Mouse (Mus musculus) forebrain, postnatal 0 days (tissue): ENCODE data around the gene Ell. TPM values are rescaled to one million over a fixed set of nuclear protein-coding genes. Genes with fewer than 3 reads are reported as not detected.

ENCODE experiments used
- ATAC-seq: fragments of 200-750 bp; cut with Nextera tagmentation; 2 replicates; pipeline ENCODE4 v1.8.0; 2017; ENCODE audit warnings: mild to moderate bottlenecking, moderate library complexity
- DNase-seq: peaks from one replicate; pipeline ENCODE4 v3.0.0-alpha.2; 2015
- H3K27ac ChIP-seq: fragments of 300-500 bp; sonication (generic); 2 replicates; pipeline ENCODE4 v1.5.1; 2014; ENCODE audit warnings: low read depth, mild to moderate bottlenecking, antibody characterized with exemption, low read length, moderate library complexity, mixed read lengths
- H3K27me3 ChIP-seq: fragments of 300-500 bp; sonication (generic); 2 replicates; pipeline ENCODE4 v1.6.1; 2014; ENCODE audit warnings: mild to moderate bottlenecking, low read length, mixed read lengths; ENCODE audit not compliant: insufficient read depth
- H3K36me3 ChIP-seq: fragments of 300-500 bp; sonication (generic); 2 replicates; pipeline ENCODE4 v1.6.1; 2014; ENCODE audit warnings: mild to moderate bottlenecking, moderate library complexity; ENCODE audit not compliant: insufficient read depth
- H3K4me1 ChIP-seq: fragments of 300-500 bp; sonication (generic); 2 replicates; pipeline ENCODE4 v1.6.1; 2014; ENCODE audit warnings: antibody characterized with exemption; ENCODE audit not compliant: insufficient read depth
- H3K4me2 ChIP-seq: fragments of 300-500 bp; sonication (generic); 2 replicates; pipeline ENCODE4 v1.6.1; 2014; ENCODE audit warnings: low read depth, mild to moderate bottlenecking, moderate library complexity
- H3K4me3 ChIP-seq: fragments of 300-500 bp; sonication (generic); 2 replicates; pipeline ENCODE4 v1.5.1; 2014; ENCODE audit warnings: low read depth, low read length, mixed read lengths
- H3K9ac ChIP-seq: fragments of 300-500 bp; sonication (generic); 2 replicates; pipeline ENCODE4 v1.6.1; 2014; ENCODE audit warnings: mild to moderate bottlenecking
- H3K9me3 ChIP-seq: fragments of 300-500 bp; sonication (generic); 2 replicates; pipeline ENCODE4 v1.6.1; 2016; ENCODE audit warnings: low read length
- CTCF ChIP-seq: sonication (generic); IDR thresholded peaks from 2 replicates; pipeline ENCODE4 v1.5.1; 2016; ENCODE audit warnings: antibody characterized with exemption, control low read depth, low read depth
- WGBS: fragments of 180-500 bp; shearing (Covaris S2); extraction: QIAGEN DNeasy Blood & Tissue Kit; methylation state at CpG from one replicate; pipeline ENCODE4 v1.1.7; 2014; 5-methylcytosine and 5-hydroxymethylcytosine counted together
- polyA plus RNA-seq: library from polyadenylated mRNA; unstranded; fragments of >200 nt; fragmentation: Nextera tagmentation; extraction: Ambion mirVana; gene quantifications from 2 replicates; pipeline ENCODE4 v1.2.1, GENCODE M21; 2015
- total RNA-seq: library from RNA; depleted of rRNA; stranded (reverse); fragments of >200 nt; gene quantifications from 2 replicates; pipeline ENCODE4 v1.2.3, GENCODE M21; 2014; rRNA removed

The Ell gene
- total and polyA plus RNA-seq, 2 experiments from 2014 or later = 11.0 to 16.2 TPM

GRCm38 (mm10) chr8:70634066-70634465, 94.8 kb downstream of the Ell start:
- ATAC-seq (no peak), DNase-seq (no peak)
- Histone ChIP-seq H3K9me3 (no peaks in the 10 kb centered on the region), H3K4me2 (no peak overlapping the region), H3K9ac (no peak overlapping the region), H3K27ac (no peak overlapping the region), H3K4me1 (0 out of 2 replicates have a peak, but pooled peaks cover 3% of the 10 kb centered on the region), H3K36me3 (no peaks in the 10 kb centered on the region), H3K27me3 (no peaks in the 10 kb centered on the region; the same call in 1 of the 2 replicates), H3K4me3 (no peak overlapping the region)
- 54% methylated on average over 6 of the region's 6 CpGs for WGBS
- TF ChIP-seq CTCF = no peak

DNA sequence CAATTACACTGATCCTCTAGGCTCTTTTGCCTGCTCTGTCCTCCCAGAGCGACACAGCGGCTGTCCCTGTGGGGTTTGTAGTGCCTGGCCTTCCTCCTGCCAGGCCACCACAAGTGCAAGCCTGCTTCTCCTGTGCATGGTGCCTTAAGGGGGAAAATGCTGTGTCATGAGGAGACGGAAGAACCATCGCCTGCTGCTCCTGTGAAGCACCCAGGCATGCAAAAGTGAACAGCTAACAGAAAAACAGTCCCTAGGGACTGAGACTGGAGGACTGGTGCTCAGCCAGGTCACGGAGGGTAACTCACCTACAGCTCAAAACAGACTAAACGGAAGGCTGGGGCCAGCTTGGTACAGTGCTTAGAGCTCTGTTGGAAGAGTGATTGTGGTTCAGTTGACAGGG, 96.3 kb downstream of the Ell start:
- TF ChIP-seq CTCF = no peak
- ATAC-seq = no peak
- 71% methylated on average over 6 of the region's 6 CpGs for WGBS

DNA sequence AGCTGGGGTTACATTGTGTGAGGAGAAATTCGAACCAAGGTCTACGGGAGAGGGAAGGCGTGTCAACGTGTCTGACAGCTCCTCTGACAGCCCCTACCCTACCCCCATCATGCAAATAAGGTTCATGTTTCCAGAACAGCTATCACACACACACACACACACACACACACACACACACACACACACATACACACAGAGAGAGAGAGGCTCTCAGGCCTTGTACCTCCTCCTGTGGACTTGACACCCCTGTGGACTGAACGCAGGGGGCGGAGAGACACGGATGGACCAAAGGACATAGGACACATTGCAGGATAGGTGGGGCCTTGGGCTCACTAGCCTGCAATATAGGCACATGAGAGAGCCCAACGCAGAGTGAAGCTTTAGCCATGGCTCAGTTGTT, 97.6 kb downstream of the Ell start:
- Histone ChIP-seq H3K9ac (no peak overlapping the region), H3K36me3 (no peaks in the 10 kb centered on the region), H3K27ac (no peak overlapping the region), H3K9me3 (no peaks in the 10 kb centered on the region), H3K4me3 (no peak overlapping the region), H3K27me3 (no peaks in the 10 kb centered on the region), H3K4me2 (no peak overlapping the region), H3K4me1 (no peaks in the 10 kb centered on the region)
- TF ChIP-seq CTCF = no peak
- 61% methylated on average over 8 of the region's 8 CpGs for WGBS
- DNase-seq (no peak), ATAC-seq (no peak)

More for the DNA sequence above, 96.3 kb downstream of the Ell start:
- Histone ChIP-seq H3K9ac (no peak overlapping the region), H3K4me2 (no peak overlapping the region), H3K4me1 (no peaks in the 10 kb centered on the region), H3K27me3 (no peaks in the 10 kb centered on the region; the same call in 1 of the 2 replicates), H3K27ac (no peak overlapping the region), H3K4me3 (no peak overlapping the region), H3K36me3 (no peaks in the 10 kb centered on the region), H3K9me3 (no peaks in the 10 kb centered on the region)
- no peak for DNase-seq

GRCm38 (mm10) chr8:70638752-70639151, 99.5 kb downstream of the Ell start:
- ATAC-seq (no peak), DNase-seq (no peak)
- 72% methylated on average over 9 of the region's 9 CpGs for WGBS
- TF ChIP-seq CTCF = no peak
- no peak overlapping the region for H3K9ac ChIP-seq
- no peak overlapping the region for H3K4me2 ChIP-seq
- no peaks in the 10 kb centered on the region for H3K9me3 ChIP-seq
- H3K4me1 ChIP-seq = no peaks in the 10 kb centered on the region
- H3K36me3 ChIP-seq = no peaks in the 10 kb centered on the region
- H3K27me3 ChIP-seq = no peaks in the 10 kb centered on the region
- no peak overlapping the region for H3K4me3 ChIP-seq
- no peak overlapping the region for H3K27ac ChIP-seq

Other genes starting within 250 kb of the Ell start
- 46.6 and 49.3 TPM in 2 replicates for gene Ddx49, start 237.0 kb upstream of the Ell start, total RNA-seq
- 49.3 and 54.9 TPM in 2 replicates for gene Ddx49, start 237.0 kb upstream of the Ell start, polyA plus RNA-seq
- 86.6 and 110 TPM in 2 replicates for gene Cope, start 236.9 kb upstream of the Ell start, total RNA-seq
- gene Cope, start 236.9 kb upstream of the Ell start, polyA plus RNA-seq = 259 and 296 TPM in 2 replicates
- 52.5 and 58.4 TPM in 2 replicates for gene Cers1, start 223.7 kb upstream of the Ell start, total RNA-seq
- gene Cers1, start 223.7 kb upstream of the Ell start, polyA plus RNA-seq = 37.8 and 45.3 TPM in 2 replicates
- gene Gdf1, start 209.6 kb upstream of the Ell start, total RNA-seq = 8.1 and 9.3 TPM in 2 replicates
- gene Gdf1, start 209.6 kb upstream of the Ell start, polyA plus RNA-seq = 6.2 and 8.0 TPM in 2 replicates
- 28.1 and 38.7 TPM in 2 replicates for gene Upf1, start 186.2 kb upstream of the Ell start, total RNA-seq
- gene Upf1, start 186.2 kb upstream of the Ell start, polyA plus RNA-seq = 7.1 and 9.0 TPM in 2 replicates
- 0.81 TPM in 1 of 2 replicates, not detected in the other for gene Comp, start 165.9 kb upstream of the Ell start, total RNA-seq
- 0.05 and 0.29 TPM in 2 replicates for gene Comp, start 165.9 kb upstream of the Ell start, polyA plus RNA-seq
- 41.2 and 51.7 TPM in 2 replicates for gene Crtc1, start 99.9 kb upstream of the Ell start, total RNA-seq
- 43.8 and 52.9 TPM in 2 replicates for gene Crtc1, start 99.9 kb upstream of the Ell start, polyA plus RNA-seq
- 29.9 and 34.8 TPM in 2 replicates for gene Klhl26, start 62.5 kb upstream of the Ell start, total RNA-seq
- 30.8 and 35.3 TPM in 2 replicates for gene Klhl26, start 62.5 kb upstream of the Ell start, polyA plus RNA-seq
- 96.0 and 115 TPM in 2 replicates for gene Tmem59l, start 52.1 kb upstream of the Ell start, total RNA-seq
- gene Tmem59l, start 52.1 kb upstream of the Ell start, polyA plus RNA-seq = 147 and 150 TPM in 2 replicates
- 6.5 and 20.9 TPM in 2 replicates for gene Crlf1, start 46.3 kb upstream of the Ell start, total RNA-seq
- gene Crlf1, start 46.3 kb upstream of the Ell start, polyA plus RNA-seq = 24.6 and 34.5 TPM in 2 replicates
- 130 and 148 TPM in 2 replicates for gene Rex1bd, start 32.7 kb upstream of the Ell start, total RNA-seq
- 200 and 247 TPM in 2 replicates for gene Rex1bd, start 32.7 kb upstream of the Ell start, polyA plus RNA-seq
- gene Uba52, start 28.7 kb upstream of the Ell start, total RNA-seq = 459 and 595 TPM in 2 replicates
- 808 and 1,035 TPM in 2 replicates for gene Uba52, start 28.7 kb upstream of the Ell start, polyA plus RNA-seq
- 559 and 592 TPM in 2 replicates for gene Fkbp8, start 11.7 kb upstream of the Ell start, total RNA-seq
- 385 and 426 TPM in 2 replicates for gene Fkbp8, start 11.7 kb upstream of the Ell start, polyA plus RNA-seq
- gene Kxd1, start 11.5 kb upstream of the Ell start, total RNA-seq = 39.1 and 43.5 TPM in 2 replicates
- gene Kxd1, start 11.5 kb upstream of the Ell start, polyA plus RNA-seq = 51.6 and 51.9 TPM in 2 replicates
- gene Isyna1, start 54.9 kb downstream of the Ell start, total RNA-seq = 127 and 136 TPM in 2 replicates
- 93.3 and 106 TPM in 2 replicates for gene Isyna1, start 54.9 kb downstream of the Ell start, polyA plus RNA-seq
- 197 and 249 TPM in 2 replicates for gene Ssbp4, start 69.4 kb downstream of the Ell start, total RNA-seq
- gene Ssbp4, start 69.4 kb downstream of the Ell start, polyA plus RNA-seq = 204 and 221 TPM in 2 replicates
- gene Lrrc25, start 76.7 kb downstream of the Ell start, total RNA-seq = 1.4 and 2.8 TPM in 2 replicates
- gene Lrrc25, start 76.7 kb downstream of the Ell start, polyA plus RNA-seq = 1.2 TPM in 2 replicates
- 0.90 TPM in 1 of 2 replicates, not detected in the other for gene Gdf15, start 93.0 kb downstream of the Ell start, total RNA-seq
- 0.18 and 0.26 TPM in 2 replicates for gene Gdf15, start 93.0 kb downstream of the Ell start, polyA plus RNA-seq
- gene Pgpep1, start 120.9 kb downstream of the Ell start, total RNA-seq = 22.1 and 23.8 TPM in 2 replicates
- 22.1 and 26.1 TPM in 2 replicates for gene Pgpep1, start 120.9 kb downstream of the Ell start, polyA plus RNA-seq
- 93.7 and 140 TPM in 2 replicates for gene Lsm4, start 133.8 kb downstream of the Ell start, total RNA-seq
- gene Lsm4, start 133.8 kb downstream of the Ell start, polyA plus RNA-seq = 177 and 231 TPM in 2 replicates
- gene Jund, start 159.5 kb downstream of the Ell start, total RNA-seq = 333 and 392 TPM in 2 replicates
- gene Jund, start 159.5 kb downstream of the Ell start, polyA plus RNA-seq = 108 and 114 TPM in 2 replicates
- 0.33 TPM in 1 of 2 replicates, not detected in the other for gene Iqcn, start 164.0 kb downstream of the Ell start, total RNA-seq
- gene Iqcn, start 164.0 kb downstream of the Ell start, polyA plus RNA-seq = 0.03 and 0.08 TPM in 2 replicates
- gene Gm3336, start 179.1 kb downstream of the Ell start, total RNA-seq = not detected in 2 replicates
- gene Gm3336, start 179.1 kb downstream of the Ell start, polyA plus RNA-seq = not detected in 2 replicates
- gene Pde4c, start 184.3 kb downstream of the Ell start, total RNA-seq = 0.48 and 0.62 TPM in 2 replicates
- gene Pde4c, start 184.3 kb downstream of the Ell start, polyA plus RNA-seq = 0.10 and 0.23 TPM in 2 replicates
- 450 and 499 TPM in 2 replicates for gene Rab3a, start 215.2 kb downstream of the Ell start, total RNA-seq
- gene Rab3a, start 215.2 kb downstream of the Ell start, polyA plus RNA-seq = 632 and 673 TPM in 2 replicates
- 33.7 and 39.9 TPM in 2 replicates for gene Mpv17l2, start 221.5 kb downstream of the Ell start, total RNA-seq
- 60.4 and 61.9 TPM in 2 replicates for gene Mpv17l2, start 221.5 kb downstream of the Ell start, polyA plus RNA-seq
- gene Pik3r2, start 237.3 kb downstream of the Ell start, total RNA-seq = 160 and 170 TPM in 2 replicates
- 147 and 153 TPM in 2 replicates for gene Pik3r2, start 237.3 kb downstream of the Ell start, polyA plus RNA-seq